Mouse (Mus musculus): ENCODE measurements around the gene Pde4d.

Pde4d gene

DNA sequence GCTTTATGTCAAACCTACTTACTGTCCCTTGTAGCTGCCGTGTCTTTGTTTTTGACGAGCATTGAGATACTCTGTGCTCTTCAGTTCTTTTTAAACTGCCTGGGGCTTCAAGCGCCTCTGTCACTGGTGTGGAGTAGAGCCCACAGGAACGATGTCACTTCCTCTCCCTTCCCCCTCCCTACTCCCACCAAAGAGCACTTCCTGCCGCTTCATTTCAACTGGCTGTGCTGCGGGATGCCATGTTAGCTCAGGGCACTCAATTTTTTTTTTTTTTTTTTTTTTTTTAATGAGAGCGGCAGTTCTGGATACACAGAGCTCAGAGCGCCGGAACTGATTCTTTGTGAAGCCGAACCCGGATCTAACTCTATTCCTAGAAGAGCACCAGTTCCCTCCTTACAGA is 789.5 kb downstream of the Pde4d start:
- no peak for DNase-seq (ENCODE audit: low read depth)

DNA sequence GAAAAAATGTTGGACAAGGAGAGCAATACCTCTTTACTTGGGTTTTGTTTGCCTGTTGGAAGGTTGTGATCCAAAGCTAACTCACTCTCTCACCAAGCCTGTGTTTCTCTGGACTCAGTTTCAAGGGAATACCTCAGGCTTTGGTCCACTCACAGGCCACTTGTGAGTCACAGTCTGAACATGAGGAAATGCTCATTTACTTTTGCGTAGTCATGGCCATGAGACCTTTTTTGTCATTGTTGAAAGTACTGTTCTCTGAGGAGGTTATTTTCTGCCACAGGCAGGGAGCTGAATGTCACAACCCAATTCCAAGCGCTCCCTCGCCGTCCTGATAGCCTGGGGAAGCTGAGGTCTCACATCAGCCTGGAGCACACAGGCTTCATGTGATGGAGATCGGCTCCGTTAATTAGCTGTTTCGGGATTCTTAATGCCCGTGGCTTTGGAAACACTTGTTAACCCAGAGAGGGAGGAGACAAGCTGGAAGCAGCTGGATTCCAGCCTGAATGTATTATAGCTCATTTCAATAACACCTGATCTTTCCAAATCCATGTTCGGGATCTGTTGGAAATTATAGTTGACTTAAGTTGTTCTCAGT is 792.8 kb downstream of the Pde4d start:
- peak; percentile 68 for DNase-seq (ENCODE audit: low read depth)

DNA sequence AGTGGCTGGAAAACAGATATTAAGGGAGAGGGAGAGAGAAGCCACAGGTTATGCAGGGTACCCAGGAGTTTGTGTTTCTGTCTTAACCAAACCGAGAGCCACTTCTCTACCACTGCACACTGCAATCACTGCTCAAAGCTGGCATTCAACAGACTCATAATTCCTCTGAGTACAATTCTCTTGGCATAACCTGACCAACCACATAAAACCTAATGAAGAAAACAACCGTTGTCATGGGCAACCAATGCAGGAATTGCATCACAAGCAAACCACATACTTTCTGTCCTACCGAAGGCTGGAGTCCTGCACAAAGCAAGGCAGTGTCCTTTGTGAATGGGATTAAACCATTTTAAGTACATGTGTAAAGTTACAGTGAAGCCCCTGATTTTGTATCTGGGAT is 793.4 kb downstream of the Pde4d start:
- DNase-seq (ENCODE audit: low read depth) = peak; percentile 85

- no peak for DNase-seq (ENCODE audit: low read depth)
Observed at GRCm38 (mm10) chr13:109247061-109247460, 797.3 kb downstream of the Pde4d start.

DNA sequence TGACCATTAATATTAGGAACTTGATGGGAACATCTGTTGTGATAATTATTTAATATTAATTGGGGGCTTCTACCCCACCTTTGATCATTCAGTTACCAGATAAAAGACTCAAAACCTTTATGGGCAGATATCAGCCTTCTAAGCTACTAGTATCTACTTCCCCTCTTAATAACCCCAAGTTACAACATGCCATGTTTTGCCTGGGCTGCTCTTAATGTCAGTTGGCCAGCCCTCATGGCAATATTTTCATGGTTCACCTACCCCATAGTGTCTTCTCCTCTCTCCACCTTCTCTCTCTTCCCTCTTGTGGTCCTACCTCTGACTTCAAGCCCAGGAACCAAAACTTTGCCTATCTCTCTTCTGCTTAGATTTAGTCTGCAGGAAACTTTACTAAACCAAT is 799.6 kb downstream of the Pde4d start:
- no peak for DNase-seq (ENCODE audit: low read depth)

DNA sequence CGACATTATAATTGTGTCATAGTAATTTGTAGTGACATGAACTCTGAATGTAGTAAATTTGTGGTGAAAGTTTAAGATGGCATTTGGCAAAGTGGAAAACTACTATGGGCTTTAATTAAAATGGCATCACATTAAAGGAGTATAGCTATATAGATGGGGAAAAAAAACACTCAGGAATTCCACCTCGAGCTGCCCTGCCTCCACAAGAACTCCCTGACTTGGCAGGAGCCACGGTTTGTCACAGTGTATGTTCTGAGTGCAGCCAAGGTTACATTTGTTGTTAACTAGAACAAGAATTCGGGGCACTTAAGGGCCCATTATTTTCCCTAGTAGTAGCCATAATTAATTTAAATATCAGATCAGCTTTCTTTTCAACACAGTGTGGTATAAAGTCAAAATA is 805.9 kb downstream of the Pde4d start:
- peak; percentile 22 for DNase-seq (ENCODE audit: low read depth)

DNA sequence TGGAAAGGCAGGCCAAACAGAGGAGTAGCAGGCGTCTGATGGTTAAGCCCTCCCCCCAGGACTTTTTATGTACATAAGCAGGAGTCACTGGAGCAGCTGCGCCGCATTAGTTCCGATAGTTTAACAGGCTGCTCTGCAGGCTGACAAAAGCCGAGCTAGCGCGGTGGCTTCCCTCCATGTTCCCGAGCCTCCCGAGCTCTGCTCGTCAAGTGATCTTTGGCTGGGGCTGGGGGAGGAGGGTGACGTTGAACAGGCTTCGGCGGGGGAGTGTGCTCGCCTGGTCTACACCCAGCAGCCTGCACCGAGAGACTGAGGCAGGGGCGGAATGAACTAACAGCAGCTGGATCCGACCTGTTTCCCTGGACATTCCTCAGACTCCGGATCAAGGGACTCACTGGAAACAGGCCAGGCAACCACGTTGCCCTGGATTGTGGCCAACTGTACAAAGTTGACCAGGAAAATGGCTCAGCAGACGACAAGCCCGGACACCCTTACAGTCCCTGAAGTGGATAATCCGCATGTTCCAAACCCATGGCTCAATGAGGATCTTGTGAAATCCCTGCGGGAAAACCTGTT is 810.6 kb downstream of the Pde4d start:
- peak; percentile 76 for DNase-seq (ENCODE audit: low read depth)

- DNase-seq (ENCODE audit: low read depth) = peak; percentile 44
Observed at GRCm38 (mm10) chr13:109260796-109261516, 811.2 kb downstream of the Pde4d start.

- no peak for DNase-seq (ENCODE audit: low read depth)
Observed at GRCm38 (mm10) chr13:109261642-109262220, 812.0 kb downstream of the Pde4d start.

DNA sequence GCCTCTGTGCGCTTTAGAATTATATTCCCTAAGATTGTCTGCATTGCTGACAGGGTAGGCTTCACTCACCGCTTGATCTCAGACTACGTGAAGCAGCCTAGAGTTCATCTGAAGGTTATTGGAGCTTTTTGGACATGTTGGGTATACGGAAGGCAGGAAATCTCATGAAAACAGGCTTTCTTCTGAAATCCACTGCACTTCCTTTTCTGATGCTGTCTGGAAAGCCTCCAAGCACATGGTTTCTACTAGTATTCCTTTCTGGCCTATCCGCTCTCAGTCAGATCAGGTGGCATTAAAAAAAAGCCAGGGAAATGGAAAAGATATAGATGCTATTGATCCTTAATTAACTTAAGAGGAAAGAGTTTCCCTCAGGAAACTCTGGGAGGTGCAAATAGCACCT is 812.8 kb downstream of the Pde4d start:
- DNase-seq (ENCODE audit: low read depth) = no peak

DNA sequence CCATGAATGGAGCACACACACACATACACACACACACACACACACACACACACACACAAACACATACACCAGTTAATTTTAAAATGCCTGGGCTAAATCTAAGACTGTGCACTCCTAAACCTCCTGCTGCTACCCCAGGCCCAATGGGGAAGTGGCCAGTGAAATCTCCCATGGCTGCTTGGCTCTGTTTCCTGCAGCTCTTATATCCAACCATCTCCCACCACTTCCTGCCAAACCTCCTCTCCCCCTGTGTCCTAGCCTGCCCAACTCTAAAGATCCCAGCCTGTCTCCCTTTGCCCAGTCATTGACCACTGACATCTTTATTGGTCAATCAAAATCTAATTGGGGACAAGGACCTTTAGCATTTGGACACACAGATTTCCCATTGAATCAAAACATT is 814.1 kb downstream of the Pde4d start:
- DNase-seq (ENCODE audit: low read depth) = no peak

DNA sequence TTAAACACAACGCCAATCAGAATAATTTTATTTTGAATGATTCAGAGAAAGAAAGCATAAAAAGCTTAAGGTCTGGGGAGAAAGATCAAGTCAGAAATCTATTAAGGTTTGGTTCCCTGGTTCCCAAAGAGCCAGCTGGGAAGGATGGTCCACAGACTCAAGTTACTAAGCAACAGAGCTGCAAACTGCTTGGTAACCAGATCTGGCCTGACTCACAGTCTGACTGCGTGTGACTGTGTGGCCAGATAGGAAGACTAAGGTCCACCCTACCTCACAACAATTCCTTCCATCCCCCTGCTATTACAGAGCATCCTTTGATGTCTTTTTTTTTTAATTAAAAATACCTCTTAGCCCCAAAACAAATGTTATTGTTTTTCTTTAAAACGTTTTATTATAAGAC is 818.5 kb downstream of the Pde4d start:
- DNase-seq (ENCODE audit: low read depth) = peak; percentile 58

- DNase-seq (ENCODE audit: low read depth) = no peak
Observed at GRCm38 (mm10) chr13:109268659-109269322, 819.0 kb downstream of the Pde4d start.

- no peak for DNase-seq (ENCODE audit: low read depth)
Observed at GRCm38 (mm10) chr13:109274869-109275268, 825.1 kb downstream of the Pde4d start.

DNA sequence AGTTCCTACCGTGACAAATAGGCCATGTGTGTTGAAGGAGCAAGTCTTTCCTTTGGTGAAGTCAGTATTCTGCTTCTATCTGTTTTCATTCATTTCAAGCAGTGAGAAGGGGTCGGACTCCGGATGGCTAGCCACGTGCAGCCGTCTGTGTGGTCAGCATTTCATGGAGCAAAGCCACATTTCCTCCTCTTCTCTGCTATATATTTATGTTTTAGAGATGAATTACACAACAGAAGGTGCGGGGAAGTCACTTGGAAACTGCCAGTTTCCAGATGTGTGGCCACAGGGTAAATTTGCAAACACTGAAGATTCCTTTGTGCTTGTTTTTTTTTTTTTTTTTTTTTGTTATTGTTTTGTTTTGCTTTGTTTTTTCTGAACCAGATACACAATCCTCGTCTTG is 828.0 kb downstream of the Pde4d start:
- DNase-seq (ENCODE audit: low read depth) = peak; percentile 32

- peak; percentile 75 for DNase-seq (ENCODE audit: low read depth)
Observed at GRCm38 (mm10) chr13:109278504-109278912, 828.8 kb downstream of the Pde4d start.

- peak; percentile 18 for DNase-seq (ENCODE audit: low read depth)
Observed at GRCm38 (mm10) chr13:109279211-109279610, 829.5 kb downstream of the Pde4d start.

DNA sequence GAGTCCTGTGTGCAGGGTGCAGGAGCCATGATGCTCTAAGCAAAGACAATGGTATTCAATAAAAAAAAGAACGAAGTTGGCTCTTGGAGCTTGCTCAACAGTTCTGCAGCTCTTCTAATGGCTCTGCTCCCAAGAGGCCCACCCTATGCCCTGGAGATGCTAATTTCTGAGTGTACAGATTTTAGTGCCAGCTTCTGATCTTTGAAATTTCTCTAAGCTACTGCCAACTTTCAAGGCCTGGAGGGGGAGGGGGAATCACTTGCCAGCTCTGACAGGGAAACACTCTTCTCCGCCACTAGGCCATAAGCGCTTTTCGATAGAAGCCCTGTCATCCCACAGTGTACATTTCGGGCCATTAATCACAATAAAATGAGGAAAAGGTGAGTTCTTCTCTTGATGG is 830.7 kb downstream of the Pde4d start:
- no peak for DNase-seq (ENCODE audit: low read depth)

GRCm38 (mm10) chr13:109287465-109287864 is 837.7 kb downstream of the Pde4d start:
- DNase-seq (ENCODE audit: low read depth) = no peak

GRCm38 (mm10) chr13:109290922-109291321 is 841.2 kb downstream of the Pde4d start:
- no peak for DNase-seq (ENCODE audit: low read depth)

GRCm38 (mm10) chr13:109293011-109293410 is 843.3 kb downstream of the Pde4d start:
- no peak for DNase-seq (ENCODE audit: low read depth)

DNA sequence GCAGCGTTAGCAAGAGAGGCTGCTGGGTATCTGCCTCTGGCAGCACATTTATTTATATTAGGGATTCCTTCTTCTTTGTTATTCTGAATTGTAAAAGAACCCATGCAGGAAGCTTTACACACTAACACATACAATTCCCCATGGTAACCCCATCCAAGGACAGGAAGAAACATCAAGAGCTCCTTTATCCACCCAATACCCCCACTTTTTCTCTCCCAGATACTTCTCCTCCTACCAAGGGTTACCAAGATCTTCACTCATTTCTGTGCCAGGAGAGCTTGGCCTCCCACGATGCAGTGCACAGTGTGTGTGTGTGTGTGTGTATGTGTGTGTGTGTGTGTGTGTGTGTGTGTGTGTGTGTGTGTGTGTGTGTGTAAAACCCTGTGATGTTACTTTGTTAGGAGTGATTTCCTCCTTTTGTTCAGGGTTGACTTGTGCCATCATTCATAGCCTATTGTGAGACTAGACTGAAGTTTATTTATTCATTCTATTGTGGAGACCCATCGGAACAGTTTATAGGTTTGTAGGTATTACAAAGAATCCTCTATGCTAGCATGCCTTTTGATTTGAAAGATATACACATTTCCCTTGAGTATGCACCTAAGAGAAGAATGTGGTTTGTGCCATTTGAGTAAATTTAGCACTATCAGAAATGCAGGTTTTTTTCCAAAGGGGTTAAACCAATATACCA is 846.7 kb downstream of the Pde4d start:
- no peak for DNase-seq (ENCODE audit: low read depth)

Measured in NIH3T3 (cell line).